Mouse (Mus musculus): ENCODE measurements around the gene Etv4.

DNA sequence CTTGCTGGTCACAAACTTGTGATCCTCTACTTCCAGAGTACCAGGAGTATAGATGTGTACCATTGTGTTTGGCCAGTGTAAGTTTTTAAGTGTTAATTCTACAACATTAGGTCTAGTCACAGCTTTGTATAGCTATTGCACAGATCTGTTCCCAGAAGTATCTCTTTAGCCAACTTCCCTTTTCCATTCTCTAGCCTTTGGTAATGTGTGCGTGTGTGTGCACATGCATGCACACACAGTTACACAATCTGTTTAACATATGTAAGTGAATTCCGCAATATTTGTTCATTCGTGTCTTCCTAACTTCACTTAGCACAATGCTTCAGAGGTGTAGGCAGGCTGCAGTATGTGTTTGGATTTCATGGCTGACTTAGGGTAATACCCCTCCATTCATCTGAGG is 25.6 kb downstream of the Etv4 start:
- no peak for TF ChIP-seq CTCF (IDR thresholded peaks at IDR 0.05)
- no peak for TF ChIP-seq POLR2A (IDR thresholded peaks at IDR 0.05; ENCODE audit: insufficient read depth, low read depth, low read length)
- no peak for TF ChIP-seq EP300 (IDR thresholded peaks at IDR 0.05; ENCODE audit: insufficient read depth, low read depth, low read length)

All from heart, adult 2 months (tissue).